Mouse (Mus musculus) myocyte (in vitro differentiated cells): ENCODE data around the gene Rras. TPM values are rescaled to one million over a fixed set of nuclear protein-coding genes. Genes with fewer than 3 reads are reported as not detected.

Source experiments
- H3K27me3 ChIP-seq: one replicate; pipeline ENCODE4 v1.6.1; 2011; ENCODE audit not compliant: control insufficient read depth, insufficient read depth, insufficient read length
- H3K36me3 ChIP-seq: one replicate; pipeline ENCODE4 v1.6.1; 2011; ENCODE audit not compliant: control insufficient read depth, insufficient read depth
- H3K4me2 ChIP-seq: one replicate; pipeline ENCODE4 v1.6.1; 2011; ENCODE audit warnings: low read depth, control low read depth
- H3K4me3 ChIP-seq: one replicate; pipeline ENCODE4 v1.5.1; 2011; ENCODE audit warnings: mild to moderate bottlenecking, control low read depth, moderate library complexity
- H3K79me2 ChIP-seq: one replicate; pipeline ENCODE4 v1.6.1; 2011; ENCODE audit not compliant: control insufficient read depth, insufficient read depth
- H3ac ChIP-seq: one replicate; pipeline ENCODE4 v1.6.1; 2011; ENCODE audit not compliant: control insufficient read depth, insufficient read length
- CEBPB ChIP-seq: IDR thresholded peaks from 2 replicates; pipeline ENCODE4 v1.6.1; 2011; ENCODE audit warnings: mild to moderate bottlenecking, moderate library complexity; ENCODE audit not compliant: poor library complexity, insufficient read depth, severe bottlenecking
- E2F4 ChIP-seq: IDR thresholded peaks from one replicate; pipeline ENCODE4 v1.6.1; 2011; ENCODE audit warnings: mild to moderate bottlenecking, control low read depth, moderate library complexity; ENCODE audit not compliant: insufficient read depth
- MAX ChIP-seq: IDR thresholded peaks from one replicate; pipeline ENCODE4 v1.6.1; 2011; ENCODE audit warnings: low read depth, mild to moderate bottlenecking, control low read depth
- MYOD1 ChIP-seq, 3 experiments: IDR thresholded peaks; one replicate each; pipeline ENCODE4 v1.6.1; 2011; ENCODE audit warnings: control low read depth in 2 of 3, low read depth in 2 of 3, mild to moderate bottlenecking in 2 of 3, moderate library complexity in 1 of 3; ENCODE audit not compliant: insufficient read length in 2 of 3, control insufficient read depth in 1 of 3
- MYOG ChIP-seq, 3 experiments: IDR thresholded peaks; one replicate each; pipeline ENCODE4 v1.6.1; 2011; ENCODE audit warnings: control low read depth in 2 of 3, low read depth in 2 of 3, mild to moderate bottlenecking in 2 of 3; ENCODE audit not compliant: insufficient read length in 2 of 3, control insufficient read depth in 1 of 3, insufficient read depth in 1 of 3
- POLR2A ChIP-seq: IDR thresholded peaks from one replicate; pipeline ENCODE4 v1.6.1; 2011; ENCODE audit warnings: low read depth, mild to moderate bottlenecking, control low read depth, moderate library complexity; ENCODE audit not compliant: insufficient read length
- POLR2AphosphoS2 ChIP-seq: IDR thresholded peaks from one replicate; pipeline ENCODE4 v1.6.1; 2011; ENCODE audit warnings: low read depth, control low read depth; ENCODE audit not compliant: insufficient read length
- REST ChIP-seq: IDR thresholded peaks from one replicate; pipeline ENCODE4 v1.6.1; 2011; ENCODE audit warnings: mild to moderate bottlenecking, control low read depth, moderate library complexity; ENCODE audit not compliant: insufficient read depth, insufficient read length
- SRF ChIP-seq: IDR thresholded peaks from one replicate; pipeline ENCODE4 v1.6.1; 2011; ENCODE audit warnings: low read depth; ENCODE audit not compliant: control insufficient read depth, insufficient read length
- TCF12 ChIP-seq: IDR thresholded peaks from one replicate; pipeline ENCODE4 v1.6.1; 2011; ENCODE audit warnings: mild to moderate bottlenecking, control low read depth; ENCODE audit not compliant: poor library complexity, insufficient read depth, severe bottlenecking
- TCF3 ChIP-seq: IDR thresholded peaks from one replicate; pipeline ENCODE4 v1.6.1; 2011; ENCODE audit warnings: low read depth, control low read depth; ENCODE audit not compliant: insufficient read length
- USF1 ChIP-seq: IDR thresholded peaks from one replicate; pipeline ENCODE4 v1.6.1; 2011; ENCODE audit warnings: low read depth, mild to moderate bottlenecking, control low read depth, moderate library complexity
- polyA plus RNA-seq: library from polyadenylated mRNA; unstranded; fragments of >200 nt; fragmentation: generic; extraction: Trizol; gene quantifications from one replicate; pipeline ENCODE4 v1.2.1, GENCODE M21; 2012; ENCODE audit warnings: missing spikeins

Gene Rras
- polyA plus RNA-seq, 1 experiment: 127 TPM

DNA sequence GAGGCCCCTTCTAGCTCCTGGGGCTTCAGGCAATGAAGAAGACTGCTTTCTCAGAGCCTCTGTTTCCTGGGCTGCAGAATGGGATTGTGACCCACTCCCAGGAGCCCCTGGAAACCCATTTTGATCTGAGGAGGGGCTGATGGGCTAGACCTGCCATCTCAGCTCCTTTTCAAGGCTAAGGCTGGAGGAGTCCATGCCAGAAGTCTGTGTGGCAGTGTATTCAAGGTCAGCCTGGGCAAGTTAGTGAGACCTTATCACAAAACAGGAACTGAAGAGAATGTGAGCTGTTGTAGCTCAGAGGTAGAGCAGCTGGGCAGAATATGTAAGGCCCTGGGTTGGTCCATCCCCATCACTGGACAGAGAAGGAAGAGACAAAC lies 39.2 kb downstream of the Rras start:
- peaks cover 3% of the 10 kb centered on the region for H3K79me2 ChIP-seq
- no peak for TF ChIP-seq SRF
- no peak for TF ChIP-seq MAX
- TF ChIP-seq USF1: no peak
- no peak for TF ChIP-seq POLR2AphosphoS2
- no peak for TF ChIP-seq MYOD1 (IDR thresholded peaks at IDR 0.05; ENCODE audit: control insufficient read depth in 1 of 3, insufficient read length in 2 of 3, low read depth in 2 of 3)
- no peak for TF ChIP-seq CEBPB
- no peak for TF ChIP-seq POLR2A
- no peak for TF ChIP-seq TCF3
- no peak for TF ChIP-seq REST
- no peak for TF ChIP-seq TCF12
- TF ChIP-seq E2F4: no peak
- TF ChIP-seq MYOG (IDR thresholded peaks at IDR 0.05; ENCODE audit: control insufficient read depth in 1 of 3, insufficient read depth in 1 of 3, insufficient read length in 2 of 3, low read depth in 2 of 3): no peak
- H3K4me3 ChIP-seq: no peak overlapping the region
- H3K4me2 ChIP-seq: no peak overlapping the region
- H3K36me3 ChIP-seq: no peaks in the 10 kb centered on the region
- no peaks in the 10 kb centered on the region for H3K27me3 ChIP-seq
- no peak overlapping the region for H3ac ChIP-seq

- Histone ChIP-seq H3K36me3 (no peaks in the 10 kb centered on the region), H3K4me3 (no peak overlapping the region), H3K79me2 (peaks cover 10% of the 10 kb centered on the region), H3ac (no peak overlapping the region), H3K27me3 (no peaks in the 10 kb centered on the region), H3K4me2 (no peak overlapping the region)
- TF ChIP-seq TCF12 (no peak), CEBPB (no peak), REST (no peak)
These were observed 41.1 kb downstream of the Rras start for GRCm38 (mm10) chr7:45058607-45059571.

GRCm38 (mm10) chr7:45060632-45061122 lies 42.9 kb downstream of the Rras start:
- TF ChIP-seq REST (no peak), E2F4 (no peak), MYOD1 (IDR thresholded peaks at IDR 0.05; ENCODE audit: control insufficient read depth in 1 of 3, insufficient read length in 2 of 3, low read depth in 2 of 3) (no peak), POLR2A (no peak), USF1 (no peak), SRF (no peak), MAX (no peak), POLR2AphosphoS2 (no peak), TCF3 (no peak), TCF12 (no peak), CEBPB (no peak), MYOG (IDR thresholded peaks at IDR 0.05; ENCODE audit: control insufficient read depth in 1 of 3, insufficient read depth in 1 of 3, insufficient read length in 2 of 3, low read depth in 2 of 3) (no peak)
- Histone ChIP-seq H3K4me2 (no peak overlapping the region), H3K27me3 (no peaks in the 10 kb centered on the region), H3ac (no peak overlapping the region), H3K36me3 (peaks cover 4% of the 10 kb centered on the region), H3K4me3 (peak overlapping the region; percentile 65), H3K79me2 (peaks cover 28% of the 10 kb centered on the region)

- Histone ChIP-seq H3K4me3 (peak overlapping the region; percentile 65), H3K27me3 (no peaks in the 10 kb centered on the region), H3ac (no peak overlapping the region), H3K79me2 (peaks cover 38% of the 10 kb centered on the region), H3K4me2 (peak overlapping the region; percentile 80), H3K36me3 (peaks cover 4% of the 10 kb centered on the region)
- TF ChIP-seq E2F4 (no peak), MYOG (IDR thresholded peaks at IDR 0.05; ENCODE audit: control insufficient read depth in 1 of 3, insufficient read depth in 1 of 3, insufficient read length in 2 of 3, low read depth in 2 of 3) (no peak), CEBPB (no peak), POLR2A (no peak), MYOD1 (IDR thresholded peaks at IDR 0.05; ENCODE audit: control insufficient read depth in 1 of 3, insufficient read length in 2 of 3, low read depth in 2 of 3) (no peak), TCF12 (no peak), TCF3 (no peak), REST (no peak), POLR2AphosphoS2 (no peak)
These were observed 43.8 kb downstream of the Rras start for GRCm38 (mm10) chr7:45061532-45062075.
